Mouse (Mus musculus) embryonic facial prominence, embryonic 15.5 days (tissue): ENCODE results near the gene Gm20826. TPM values are rescaled to one million over a fixed set of nuclear protein-coding genes. Genes with fewer than 3 reads are reported as not detected.
"Not testable (repeated sequence)": the region's sequence is repeated elsewhere in the genome, so short reads cannot be mapped to it uniquely, and the experiment has no call there.

ENCODE experiments used
- ATAC-seq: fragments of 200-750 bp; cut with Nextera tagmentation; 2 replicates; pipeline ENCODE4 v1.8.0; 2017; ENCODE audit warnings: low read depth, moderate TSS enrichment; ENCODE audit not compliant: insufficient number of reproducible peaks, low FRiP score, low TSS enrichment
- H3K27ac ChIP-seq: fragments of 300-500 bp; sonication (generic); replicated peaks from 2 replicates; pipeline ENCODE4 v1.5.1; 2015; ENCODE audit warnings: mild to moderate bottlenecking, inconsistent platforms
- H3K27me3 ChIP-seq: fragments of 300-500 bp; sonication (generic); 2 replicates; pipeline ENCODE4 v1.6.1; 2015; ENCODE audit warnings: inconsistent platforms
- H3K36me3 ChIP-seq: fragments of 300-500 bp; sonication (generic); 2 replicates; pipeline ENCODE4 v1.6.1; 2015; ENCODE audit warnings: mild to moderate bottlenecking, inconsistent platforms
- H3K4me1 ChIP-seq: fragments of 300-500 bp; sonication (generic); 2 replicates; pipeline ENCODE4 v1.6.1; 2015; ENCODE audit warnings: inconsistent platforms
- H3K4me2 ChIP-seq: fragments of 300-500 bp; sonication (generic); replicated peaks from 2 replicates; pipeline ENCODE4 v1.6.1; 2015; ENCODE audit warnings: mild to moderate bottlenecking, inconsistent platforms
- H3K4me3 ChIP-seq: fragments of 300-500 bp; sonication (generic); replicated peaks from 2 replicates; pipeline ENCODE4 v1.5.1; 2015; ENCODE audit warnings: mild to moderate bottlenecking, inconsistent platforms
- H3K9ac ChIP-seq: fragments of 300-500 bp; sonication (generic); 2 replicates; pipeline ENCODE4 v1.6.1; 2015; ENCODE audit warnings: inconsistent platforms
- H3K9me3 ChIP-seq: fragments of 300-500 bp; sonication (generic); replicated peaks from 2 replicates; pipeline ENCODE4 v1.6.1; 2016; ENCODE audit warnings: inconsistent platforms
- WGBS: fragments of 180-500 bp; shearing (Covaris S2); methylation state at CpG from one replicate; pipeline ENCODE4 v1.1.7; 2015; 5-methylcytosine and 5-hydroxymethylcytosine counted together
- polyA plus RNA-seq: library from polyadenylated mRNA; unstranded; fragments of >200 nt; fragmentation: Nextera tagmentation; extraction: Ambion mirVana; gene quantifications from 2 replicates; pipeline ENCODE4 v1.2.1, GENCODE M21; 2015

Gene Gm20826
- polyA plus RNA-seq: 0.04 TPM in 1 of 2 replicates, not detected in the other

DNA sequence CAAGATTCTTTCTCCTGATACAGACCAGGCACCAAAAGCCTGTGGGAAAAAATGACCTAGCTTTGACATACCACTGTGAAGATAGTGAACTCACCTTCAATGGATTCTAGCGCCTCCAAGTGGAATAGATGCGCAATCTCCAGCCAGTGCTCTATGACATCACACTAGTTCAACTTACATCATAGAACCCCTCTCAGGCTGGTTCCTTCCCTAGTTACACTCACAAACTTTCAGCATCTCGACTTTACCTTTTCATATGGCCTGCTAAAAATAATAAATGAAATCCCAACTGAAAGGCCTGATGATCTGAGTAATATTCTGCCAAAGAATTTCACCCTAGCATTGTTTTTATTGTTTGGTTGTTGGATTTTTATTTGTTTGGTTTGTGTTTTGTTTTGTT, at the start of gene Gm20826:
Gene Gm20826, minus strand, starts transcription at position 101 of the 400 bp plus-strand sequence.
- not testable (repeated sequence) for H3K9me3 ChIP-seq, H3K4me3 ChIP-seq, H3K27ac ChIP-seq, ATAC-seq, H3K9ac ChIP-seq, H3K27me3 ChIP-seq, H3K36me3 ChIP-seq, H3K4me1 ChIP-seq, H3K4me2 ChIP-seq
- no CpG with 5 or more reads among the region's 3 CpGs for WGBS

Other genes with a start within 250 kb of the Gm20826 start
- not detected in 2 replicates for gene Gm21788, start 233.5 kb downstream of the Gm20826 start, polyA plus RNA-seq
- gene Gm28576, start 84.5 kb upstream of the Gm20826 start, polyA plus RNA-seq: not detected in 2 replicates